Mouse (Mus musculus): ENCODE results near the gene Cers3. TPM values are rescaled to one million over a fixed set of nuclear protein-coding genes. Genes with fewer than 3 reads are reported as not detected.

The Cers3 gene
- polyA plus RNA-seq, 1 experiment from 2014 or later: 0.29 TPM

DNA sequence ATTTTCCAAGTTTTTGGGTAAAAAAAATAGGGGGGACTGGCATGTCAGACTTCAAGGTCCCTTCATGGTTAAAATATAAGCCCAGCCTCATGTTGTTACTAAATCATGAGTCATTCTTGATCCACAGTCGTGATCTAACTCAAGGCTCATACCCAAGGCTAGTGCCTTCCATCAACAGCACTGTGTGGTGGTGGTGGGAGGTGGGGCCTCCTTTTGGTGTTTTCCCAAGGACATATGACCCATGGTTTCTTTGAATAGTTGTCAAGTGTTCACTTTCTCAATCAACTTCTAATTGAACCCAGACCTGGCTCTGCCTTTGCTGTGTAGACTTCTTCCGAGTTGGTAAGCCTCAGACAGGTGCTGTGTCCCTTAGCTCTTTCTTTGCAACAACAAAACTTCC is 44.5 kb downstream of the Cers3 start:
- Histone ChIP-seq H3K4me1 (replicated peaks) (peaks cover 7% of the 10 kb centered on the region; the same call in 1 of the 2 replicates), H3K27me3 (no peaks in the 10 kb centered on the region), H3K9ac (no peak overlapping the region), H3K4me3 (no peak overlapping the region), H3K27ac (no peak overlapping the region), H3K9me3 (no peaks in the 10 kb centered on the region), H3K4me2 (no peak overlapping the region), H3K36me3 (no peaks in the 10 kb centered on the region)
- ATAC-seq (ENCODE audit: low FRiP score): no peak
- WGBS: 72% methylated on average over 2 of the region's 2 CpGs

GRCm38 (mm10) chr7:66789860-66790748 is 46.8 kb downstream of the Cers3 start:
- Histone ChIP-seq H3K9ac (no peak overlapping the region), H3K27me3 (no peaks in the 10 kb centered on the region), H3K27ac (no peak overlapping the region), H3K4me2 (no peak overlapping the region), H3K4me1 (replicated peaks) (peaks cover 7% of the 10 kb centered on the region; the same call in 1 of the 2 replicates), H3K9me3 (no peaks in the 10 kb centered on the region), H3K36me3 (no peaks in the 10 kb centered on the region), H3K4me3 (no peak overlapping the region)
- WGBS: 30% methylated on average over 8 of the region's 8 CpGs
- ATAC-seq (ENCODE audit: low FRiP score): no peak

DNA sequence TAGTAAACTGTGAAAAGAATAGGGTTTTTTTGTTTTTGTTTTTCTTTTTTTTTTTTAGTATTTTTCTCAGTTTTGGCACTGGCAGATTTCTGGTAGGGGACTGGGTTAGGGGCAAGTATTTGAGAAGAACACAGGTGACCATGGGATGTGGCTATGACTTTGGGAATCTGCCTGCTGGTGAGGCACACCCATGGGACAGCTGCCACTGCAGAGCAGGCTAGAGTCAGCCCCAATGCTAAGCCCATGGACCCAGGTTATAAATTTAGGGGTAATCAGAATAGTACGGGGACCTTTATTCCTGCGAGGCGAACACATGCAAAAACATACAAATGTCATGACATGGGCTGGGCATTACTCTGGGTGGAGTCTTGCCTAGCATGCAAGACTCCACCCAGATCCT is 47.7 kb downstream of the Cers3 start:
- peaks cover 6% of the 10 kb centered on the region; the same call in 1 of the 2 replicates for H3K4me1 ChIP-seq (replicated peaks)
- no peaks in the 10 kb centered on the region for H3K36me3 ChIP-seq
- no peak overlapping the region for H3K27ac ChIP-seq
- no peak for ATAC-seq (ENCODE audit: low FRiP score)
- no peaks in the 10 kb centered on the region for H3K27me3 ChIP-seq
- H3K9ac ChIP-seq: no peak overlapping the region
- no peak overlapping the region for H3K4me3 ChIP-seq
- WGBS: 97% methylated on average over 3 of the region's 3 CpGs
- no peaks in the 10 kb centered on the region for H3K9me3 ChIP-seq
- H3K4me2 ChIP-seq: no peak overlapping the region

DNA sequence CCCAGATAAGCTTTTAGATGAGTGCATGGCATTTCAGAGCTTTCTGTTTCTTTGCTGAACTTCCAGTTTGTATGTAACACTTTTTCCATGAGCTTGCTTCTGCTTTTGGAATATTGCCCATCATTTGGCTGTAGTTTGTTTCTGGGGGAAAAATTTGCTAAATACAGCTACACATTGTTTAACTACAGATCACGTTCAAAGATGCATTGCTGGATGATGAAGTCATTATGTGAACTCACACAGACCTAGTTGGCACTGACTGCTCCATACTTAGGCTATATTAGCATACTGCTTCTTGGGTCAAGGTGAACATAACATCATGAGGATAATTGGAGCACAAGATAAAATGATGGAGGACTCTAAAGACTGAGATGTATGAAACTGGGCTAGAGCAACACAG is 53.6 kb downstream of the Cers3 start:
- no peak overlapping the region for H3K9ac ChIP-seq
- H3K4me2 ChIP-seq: no peak overlapping the region
- H3K9me3 ChIP-seq: no peaks in the 10 kb centered on the region
- no peaks in the 10 kb centered on the region for H3K4me1 ChIP-seq (replicated peaks)
- H3K36me3 ChIP-seq: no peaks in the 10 kb centered on the region
- no peak overlapping the region for H3K27ac ChIP-seq
- H3K27me3 ChIP-seq: no peaks in the 10 kb centered on the region
- 73% methylated on average over 1 of the region's 1 CpGs for WGBS
- no peak for ATAC-seq (ENCODE audit: low FRiP score)
- no peak overlapping the region for H3K4me3 ChIP-seq

- Histone ChIP-seq H3K9me3 (no peaks in the 10 kb centered on the region), H3K9ac (no peak overlapping the region), H3K4me1 (replicated peaks) (no peaks in the 10 kb centered on the region), H3K27me3 (no peaks in the 10 kb centered on the region), H3K4me2 (no peak overlapping the region), H3K27ac (no peak overlapping the region), H3K4me3 (no peak overlapping the region), H3K36me3 (no peaks in the 10 kb centered on the region)
- WGBS: 93% methylated on average over 1 of the region's 1 CpGs
- no peak for ATAC-seq (ENCODE audit: low FRiP score)
Observed at GRCm38 (mm10) chr7:66797345-66797744, 54.0 kb downstream of the Cers3 start.

- Histone ChIP-seq H3K36me3 (no peaks in the 10 kb centered on the region), H3K27me3 (no peaks in the 10 kb centered on the region), H3K4me1 (replicated peaks) (no peaks in the 10 kb centered on the region), H3K4me3 (no peak overlapping the region), H3K9ac (no peak overlapping the region), H3K9me3 (no peaks in the 10 kb centered on the region), H3K27ac (no peak overlapping the region; the same call in 1 of the 2 replicates), H3K4me2 (no peak overlapping the region)
- no peak for ATAC-seq (ENCODE audit: low FRiP score)
- WGBS: 63% methylated on average over 5 of the region's 5 CpGs
Observed at GRCm38 (mm10) chr7:66798826-66799225, 55.5 kb downstream of the Cers3 start.

DNA sequence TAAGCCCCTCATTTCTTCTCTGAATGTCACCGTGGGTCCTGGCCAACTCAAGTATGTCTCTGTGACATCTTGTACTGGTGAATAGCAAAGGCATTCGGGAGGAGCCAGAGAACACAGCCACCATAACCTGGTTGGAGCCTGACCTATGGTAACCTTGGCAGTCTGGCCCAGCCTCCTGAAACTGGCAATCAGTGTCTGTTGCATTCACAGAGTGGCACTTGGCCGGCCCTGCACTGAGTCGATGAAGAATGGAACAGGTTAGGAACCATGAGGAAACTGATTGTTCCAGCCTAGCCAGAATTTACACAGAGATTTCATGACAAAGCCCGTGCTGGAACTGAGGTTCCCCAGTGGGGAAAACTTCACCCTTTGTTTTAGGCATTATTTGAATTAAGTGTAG is 57.5 kb downstream of the Cers3 start:
- no peaks in the 10 kb centered on the region for H3K36me3 ChIP-seq
- no peak overlapping the region for H3K4me3 ChIP-seq
- no peak overlapping the region for H3K4me2 ChIP-seq
- no peak for ATAC-seq (ENCODE audit: low FRiP score)
- no peaks in the 10 kb centered on the region for H3K4me1 ChIP-seq (replicated peaks)
- H3K27ac ChIP-seq: no peak overlapping the region
- H3K27me3 ChIP-seq: no peaks in the 10 kb centered on the region
- no peak overlapping the region for H3K9ac ChIP-seq
- H3K9me3 ChIP-seq: no peaks in the 10 kb centered on the region
- 77% methylated on average over 5 of the region's 5 CpGs for WGBS

GRCm38 (mm10) chr7:66801785-66802184 is 58.5 kb downstream of the Cers3 start:
- H3K9me3 ChIP-seq: no peaks in the 10 kb centered on the region
- H3K4me2 ChIP-seq: no peak overlapping the region
- H3K27ac ChIP-seq: no peak overlapping the region
- no peak overlapping the region for H3K9ac ChIP-seq
- no peak overlapping the region for H3K4me3 ChIP-seq
- H3K36me3 ChIP-seq: no peaks in the 10 kb centered on the region
- ATAC-seq (ENCODE audit: low FRiP score): no peak
- H3K4me1 ChIP-seq (replicated peaks): no peaks in the 10 kb centered on the region
- no peaks in the 10 kb centered on the region for H3K27me3 ChIP-seq

GRCm38 (mm10) chr7:66803798-66804197 is 60.5 kb downstream of the Cers3 start:
- H3K4me3 ChIP-seq: no peak overlapping the region
- no peak for ATAC-seq (ENCODE audit: low FRiP score)
- 52% methylated on average over 5 of the region's 5 CpGs for WGBS
- no peaks in the 10 kb centered on the region for H3K36me3 ChIP-seq
- H3K4me2 ChIP-seq: no peak overlapping the region
- no peak overlapping the region for H3K27ac ChIP-seq
- H3K9ac ChIP-seq: no peak overlapping the region
- no peaks in the 10 kb centered on the region for H3K27me3 ChIP-seq
- no peaks in the 10 kb centered on the region for H3K9me3 ChIP-seq
- no peaks in the 10 kb centered on the region for H3K4me1 ChIP-seq (replicated peaks)

- 74% methylated on average over 3 of the region's 3 CpGs for WGBS
- Histone ChIP-seq H3K4me2 (no peak overlapping the region), H3K4me3 (no peak overlapping the region), H3K27me3 (no peaks in the 10 kb centered on the region), H3K4me1 (replicated peaks) (no peaks in the 10 kb centered on the region), H3K36me3 (no peaks in the 10 kb centered on the region), H3K27ac (no peak overlapping the region), H3K9me3 (no peaks in the 10 kb centered on the region), H3K9ac (no peak overlapping the region)
- ATAC-seq (ENCODE audit: low FRiP score): no peak
Observed at GRCm38 (mm10) chr7:66806801-66807200, 63.5 kb downstream of the Cers3 start.

- 95% methylated on average over 7 of the region's 7 CpGs for WGBS
- Histone ChIP-seq H3K4me3 (no peak overlapping the region), H3K9ac (no peak overlapping the region), H3K4me1 (replicated peaks) (no peaks in the 10 kb centered on the region), H3K4me2 (no peak overlapping the region), H3K9me3 (no peaks in the 10 kb centered on the region), H3K27ac (no peak overlapping the region), H3K36me3 (no peaks in the 10 kb centered on the region), H3K27me3 (no peaks in the 10 kb centered on the region)
- ATAC-seq (ENCODE audit: low FRiP score): no peak
Observed at GRCm38 (mm10) chr7:66810436-66810835, 67.1 kb downstream of the Cers3 start.

- no peak for ATAC-seq (ENCODE audit: low FRiP score)
- Histone ChIP-seq H3K4me2 (no peak overlapping the region), H3K4me1 (replicated peaks) (no peaks in the 10 kb centered on the region), H3K36me3 (no peaks in the 10 kb centered on the region), H3K27me3 (no peaks in the 10 kb centered on the region), H3K9me3 (no peaks in the 10 kb centered on the region), H3K4me3 (no peak overlapping the region), H3K27ac (no peak overlapping the region), H3K9ac (no peak overlapping the region)
- WGBS: 97% methylated on average over 1 of the region's 1 CpGs
Observed at GRCm38 (mm10) chr7:66811294-66811693, 68.0 kb downstream of the Cers3 start.

GRCm38 (mm10) chr7:66812289-66812688 is 69.0 kb downstream of the Cers3 start:
- H3K9me3 ChIP-seq: no peaks in the 10 kb centered on the region
- WGBS: 92% methylated on average over 4 of the region's 4 CpGs

More at GRCm38 (mm10) chr7:66812289-66812688, 69.0 kb downstream of the Cers3 start:
- H3K4me1 ChIP-seq (replicated peaks): no peaks in the 10 kb centered on the region
- no peaks in the 10 kb centered on the region for H3K27me3 ChIP-seq
- no peak overlapping the region for H3K4me3 ChIP-seq
- H3K4me2 ChIP-seq: no peak overlapping the region
- no peak overlapping the region for H3K9ac ChIP-seq
- H3K36me3 ChIP-seq: no peaks in the 10 kb centered on the region
- no peak overlapping the region for H3K27ac ChIP-seq
- ATAC-seq (ENCODE audit: low FRiP score): no peak
